Mouse (Mus musculus): ENCODE results near the gene Ppp1r12b. TPM values are rescaled to one million over a fixed set of nuclear protein-coding genes. Genes with fewer than 3 reads are reported as not detected.

Gene Ppp1r12b
- polyA plus RNA-seq, 1 experiment from 2014 or later: 12.5 TPM

DNA sequence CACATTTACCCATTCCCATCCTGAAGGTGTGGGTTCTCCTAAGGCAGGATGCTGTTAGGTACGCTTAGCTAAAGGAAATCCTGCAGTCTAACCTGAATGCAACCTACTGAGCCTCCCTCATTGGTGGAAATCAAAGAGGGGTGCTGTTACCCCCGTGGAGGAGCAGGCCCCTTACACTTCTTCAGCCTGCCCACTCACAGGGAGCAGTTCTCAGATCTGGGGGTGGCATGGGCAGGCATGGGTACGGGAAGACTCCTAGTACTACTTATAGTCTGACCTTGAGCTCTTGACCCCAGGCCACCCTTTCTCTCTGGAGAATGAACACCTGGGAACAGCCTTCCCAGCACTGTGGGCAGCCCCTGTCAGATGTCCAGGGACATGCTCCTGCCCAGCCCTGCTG lies 248.2 kb downstream of the Ppp1r12b start:
- WGBS: 78% methylated on average over 3 of the region's 3 CpGs
- H3K27me3 ChIP-seq (ENCODE audit: control insufficient read depth, insufficient read depth, low read length): no peaks in the 10 kb centered on the region
- no peaks in the 10 kb centered on the region for H3K9me3 ChIP-seq (ENCODE audit: control insufficient read depth, low read length)
- H3K4me2 ChIP-seq (replicated peaks; ENCODE audit: low read depth): no peak overlapping the region
- DNase-seq (ENCODE audit: low spot score) (no peak), ATAC-seq (ENCODE audit: low FRiP score, low TSS enrichment) (no peak)
- no peak overlapping the region for H3K27ac ChIP-seq (replicated peaks)
- H3K4me3 ChIP-seq (ENCODE audit: low read depth, low read length): no peak overlapping the region
- H3K9ac ChIP-seq (ENCODE audit: low read length): no peak overlapping the region
- no peaks in the 10 kb centered on the region for H3K36me3 ChIP-seq (ENCODE audit: control insufficient read depth, insufficient read depth, low read length)
- H3K4me1 ChIP-seq (replicated peaks; ENCODE audit: control insufficient read depth, insufficient read depth): 0 out of 2 replicates have a peak, but pooled peaks cover 2% of the 10 kb centered on the region
- TF ChIP-seq EP300 (optimal IDR thresholded peaks at IDR 0.05) (no peak), CTCF (IDR thresholded peaks at IDR 0.05; ENCODE audit: low read depth) (no peak)

DNA sequence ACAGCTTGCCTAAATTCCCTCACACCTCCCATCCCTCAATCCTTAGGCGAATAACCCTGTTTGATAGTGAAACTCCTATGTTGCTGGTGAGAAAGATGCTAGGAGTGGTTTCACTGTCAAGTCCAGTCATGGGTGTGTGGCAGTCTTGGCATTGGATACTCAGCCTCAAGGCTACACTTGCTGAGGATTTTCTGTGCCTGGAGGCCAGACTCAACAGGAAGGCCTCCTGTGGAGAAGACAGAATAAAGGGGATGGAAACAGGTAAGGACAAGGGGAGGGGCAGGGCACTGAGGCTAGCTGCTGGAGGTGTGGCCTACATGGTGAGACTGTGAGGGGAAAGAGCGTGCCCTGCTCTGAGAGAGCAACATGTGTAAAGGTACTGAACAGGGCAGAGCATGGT lies 249.2 kb downstream of the Ppp1r12b start:
- ATAC-seq (ENCODE audit: low FRiP score, low TSS enrichment): no peak

More for the DNA sequence above, 249.2 kb downstream of the Ppp1r12b start:
- 75% methylated on average over 2 of the region's 2 CpGs for WGBS
- no peak for DNase-seq (ENCODE audit: low spot score)
- Histone ChIP-seq H3K36me3 (ENCODE audit: control insufficient read depth, insufficient read depth, low read length) (no peaks in the 10 kb centered on the region), H3K4me3 (ENCODE audit: low read depth, low read length) (no peak overlapping the region), H3K27me3 (ENCODE audit: control insufficient read depth, insufficient read depth, low read length) (no peaks in the 10 kb centered on the region), H3K27ac (replicated peaks) (no peak overlapping the region), H3K4me2 (replicated peaks; ENCODE audit: low read depth) (no peak overlapping the region), H3K9ac (ENCODE audit: low read length) (no peak overlapping the region), H3K4me1 (replicated peaks; ENCODE audit: control insufficient read depth, insufficient read depth) (0 out of 2 replicates have a peak, but pooled peaks cover 2% of the 10 kb centered on the region), H3K9me3 (ENCODE audit: control insufficient read depth, low read length) (no peaks in the 10 kb centered on the region)
- TF ChIP-seq CTCF (IDR thresholded peaks at IDR 0.05; ENCODE audit: low read depth) (no peak), EP300 (optimal IDR thresholded peaks at IDR 0.05) (no peak)

Small RNAs within 50 kb of the gene (microRNA-seq; reads per million reads assigned to microRNA genes)
- gene Gm22232: not detected

Other genes starting within 250 kb of the Ppp1r12b start
- 10.5 and 13.4 TPM in 2 replicates for gene Ube2t, start 6.6 kb upstream of the Ppp1r12b start, polyA plus RNA-seq (2015; fragmentation: Nextera tagmentation; extraction: Ambion mirVana)
- gene Lgr6, start 149.3 kb upstream of the Ppp1r12b start, polyA plus RNA-seq (2015; fragmentation: Nextera tagmentation; extraction: Ambion mirVana): 0.35 and 1.0 TPM in 2 replicates
- gene Ptpn7, start 176.8 kb upstream of the Ppp1r12b start, polyA plus RNA-seq (2015; fragmentation: Nextera tagmentation; extraction: Ambion mirVana): 0.32 and 0.46 TPM in 2 replicates
- 42.2 and 43.9 TPM in 2 replicates for gene Arl8a, start 190.9 kb upstream of the Ppp1r12b start, polyA plus RNA-seq (2015; fragmentation: Nextera tagmentation; extraction: Ambion mirVana)
- gene Gpr37l1, start 211.7 kb upstream of the Ppp1r12b start, polyA plus RNA-seq (2015; fragmentation: Nextera tagmentation; extraction: Ambion mirVana): 3.1 and 3.4 TPM in 2 replicates